Mouse (Mus musculus): ENCODE measurements around the gene Arl6.

DNA sequence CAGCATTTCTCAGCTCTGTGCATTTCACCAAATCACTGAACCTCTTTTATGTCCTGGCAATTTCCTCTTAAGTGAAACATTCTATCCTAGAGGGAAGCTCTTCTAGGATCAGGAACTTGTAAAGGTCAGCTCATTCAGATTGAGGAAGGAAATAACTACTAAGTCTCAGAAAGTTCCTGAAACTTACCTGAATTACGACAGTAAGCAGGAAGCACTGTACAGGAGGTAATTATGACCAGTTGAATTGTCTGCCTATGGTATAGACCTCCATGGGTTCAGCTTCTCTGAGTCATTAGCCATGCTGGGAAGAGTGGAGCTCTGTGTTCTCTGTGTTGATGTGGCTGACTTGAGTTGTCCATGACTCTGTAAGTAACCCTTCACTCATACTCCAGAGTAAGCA is 28.4 kb downstream of the Arl6 start:
- TF ChIP-seq CTCF (conservative IDR thresholded peaks at IDR 0.05; ENCODE audit: low read length) (no peak), POU5F1 (IDR thresholded peaks at IDR 0.05; ENCODE audit: borderline replicate concordance, low read length) (no peak)

All from E14TG2a.4 (cell line).